Mouse (Mus musculus): ENCODE measurements around the gene Casd1. TPM values are rescaled to one million over a fixed set of nuclear protein-coding genes. Genes with fewer than 3 reads are reported as not detected.

Casd1 gene
- under 1 TPM; 0.01 to 0.93 TPM for polyA plus RNA-seq (2012; fragmentation: generic; extraction: Trizol)

GRCm38 (mm10) chr6:4600658-4601296 lies at the start of gene Casd1:
Casd1 (plus strand) TSS chr6:4600839.

Other genes starting within 250 kb of the Casd1 start
- 1,000 to 10,000 TPM in 1 of 2 experiments, 100 to 1,000 TPM in 1; 260 to 2,129 TPM for gene Col1a2, start 96.0 kb upstream of the Casd1 start, polyA plus RNA-seq (2012; fragmentation: generic; extraction: Trizol)
- 10 to 100 TPM in 1 of 2 experiments, under 1 TPM in 1; 0.20 to 10.0 TPM for gene Sgce, start 146.4 kb downstream of the Casd1 start, polyA plus RNA-seq (2012; fragmentation: generic; extraction: Trizol)
- under 1 TPM; 0.01 to 0.18 TPM for gene Peg10, start 146.5 kb downstream of the Casd1 start, polyA plus RNA-seq (2012; fragmentation: generic; extraction: Trizol)

All from C3H10T1/2 (cell line).